Mouse (Mus musculus) CD4-positive, CD25-positive, alpha-beta regulatory T cell, adult 4 months (primary cell): ENCODE data around the gene Dlgap4. TPM values are rescaled to one million over a fixed set of nuclear protein-coding genes. Genes with fewer than 3 reads are reported as not detected.

Source experiments
- ATAC-seq: one replicate; pipeline ENCODE4 v1.8.0; 2017
- polyA plus RNA-seq, 2 experiments: library from polyadenylated mRNA; unstranded; fragments of 100-300 nt; shearing (Covaris generic); gene quantifications; one replicate each; pipeline ENCODE4 v1.2.1; 2017

The Dlgap4 gene
- 100 to 1,000 TPM in 1 of 2 experiments, 10 to 100 TPM in 1; 71.7 to 109 TPM for polyA plus RNA-seq

DNA sequence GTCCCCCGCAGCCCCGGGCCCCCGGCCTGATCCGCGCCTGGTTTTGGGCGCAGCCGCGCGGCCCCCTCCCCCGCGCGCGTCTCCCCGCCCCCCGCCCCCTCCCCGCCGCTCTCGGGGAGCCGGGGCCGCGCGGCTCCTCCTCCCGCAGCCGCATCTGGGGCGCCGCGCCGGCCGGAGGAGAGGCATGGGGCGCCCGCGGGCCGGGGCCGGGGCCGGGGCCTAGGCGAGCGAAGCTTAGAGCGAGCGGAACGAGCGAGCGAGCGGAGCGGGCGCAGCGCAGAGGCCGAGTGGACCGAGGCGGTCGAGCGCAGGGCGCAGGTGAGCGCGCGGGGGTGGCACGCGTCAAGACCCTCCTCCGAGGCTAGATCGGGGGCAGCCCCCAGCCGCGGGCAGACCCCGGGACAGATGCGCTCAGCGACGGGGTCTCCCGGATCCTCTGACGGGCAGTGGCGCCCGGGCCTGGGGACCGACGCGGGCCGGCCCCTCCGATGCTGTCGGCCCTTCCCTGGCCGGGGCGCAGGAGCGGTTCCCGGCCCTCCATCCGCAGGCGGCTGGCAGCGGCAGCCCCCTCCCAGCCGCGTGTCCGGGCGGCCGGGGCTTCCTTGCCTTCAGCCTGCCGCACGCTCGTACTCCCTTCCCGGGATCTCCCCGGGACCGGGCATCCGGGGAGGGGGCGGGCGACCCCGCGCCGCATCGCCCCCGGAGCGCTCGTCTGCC, at the start of gene Dlgap4:
Gene Dlgap4, plus strand, starts transcription at position 165 of the 717 bp plus-strand sequence.
- no peak for ATAC-seq

DNA sequence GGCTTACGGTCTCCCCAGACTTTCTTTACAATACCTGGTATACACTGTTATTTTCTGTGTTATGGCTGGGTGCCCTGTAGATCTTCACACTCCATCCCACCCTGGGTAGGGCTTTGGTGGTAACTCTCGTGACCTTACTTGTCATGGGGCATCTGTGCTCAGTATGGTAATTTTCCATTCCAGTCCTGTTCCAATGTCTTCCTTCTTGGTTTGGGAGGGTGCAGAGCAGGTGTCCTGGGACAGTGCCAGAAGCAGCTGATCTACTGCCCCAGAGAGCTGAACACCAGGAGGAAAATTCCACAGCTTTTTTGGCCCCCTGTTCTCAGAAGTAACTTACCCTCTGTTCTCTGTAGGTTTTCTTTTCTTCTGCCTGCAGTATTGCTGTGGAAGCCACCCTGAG, 47.0 kb upstream of the Dlgap4 start:
- ATAC-seq: no peak

DNA sequence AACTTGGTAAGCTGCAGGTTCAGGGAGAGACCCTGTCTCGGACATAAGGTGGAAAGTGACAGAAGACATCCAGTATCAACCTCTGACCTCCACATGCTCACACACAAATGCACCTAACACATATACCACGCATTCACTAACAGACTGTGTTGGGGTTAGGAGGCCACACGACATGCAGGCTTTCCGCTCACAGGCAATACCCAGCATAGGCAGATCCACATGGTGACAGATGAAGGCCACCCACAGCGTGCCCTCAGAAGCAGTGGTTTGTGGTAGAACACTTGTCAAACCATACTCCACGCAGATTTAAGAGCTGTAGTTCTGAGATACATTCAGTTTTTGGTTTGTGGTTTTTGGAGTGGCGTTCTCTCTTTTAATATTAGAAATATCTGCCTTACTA, 44.9 kb upstream of the Dlgap4 start:
- no peak for ATAC-seq

DNA sequence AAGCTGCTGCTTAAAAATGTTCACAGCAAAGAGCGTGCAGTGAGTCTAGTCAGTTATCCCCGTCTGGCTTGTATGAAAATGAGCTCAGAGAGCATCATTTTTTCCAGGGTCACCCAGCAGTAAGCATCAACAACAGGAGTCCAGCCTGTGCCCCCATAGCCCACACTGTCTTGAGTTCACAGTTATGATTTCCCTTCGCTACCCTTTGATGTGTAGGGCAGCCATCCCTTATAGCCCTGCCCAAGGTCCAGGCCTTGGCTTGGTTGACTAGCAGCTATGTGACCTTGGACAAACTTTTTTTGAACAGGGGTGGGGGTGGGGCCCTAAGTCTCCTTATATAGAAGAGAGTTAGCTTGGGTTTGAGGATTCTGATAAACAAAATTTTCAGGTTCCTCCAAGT, 44.2 kb upstream of the Dlgap4 start:
- no peak for ATAC-seq

DNA sequence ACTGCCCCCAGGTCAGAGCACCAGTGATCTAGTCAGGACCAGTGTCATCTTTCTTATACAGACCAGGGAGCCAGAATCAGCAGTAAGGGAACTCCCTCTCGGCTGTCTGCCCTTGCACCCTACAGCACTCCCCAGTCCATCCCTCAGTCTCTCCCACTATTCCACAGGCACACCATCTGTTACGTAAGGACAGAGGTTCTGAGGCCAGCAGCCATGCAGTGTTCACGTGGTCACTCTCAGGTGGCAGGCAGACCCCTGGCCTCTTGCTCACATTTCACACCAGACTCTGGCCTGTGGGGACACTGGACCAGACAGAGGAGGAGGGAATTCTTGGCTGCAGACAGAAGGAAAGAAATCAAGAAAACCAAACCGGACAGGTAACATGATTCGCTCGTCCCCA, 42.0 kb upstream of the Dlgap4 start:
- no peak for ATAC-seq

DNA sequence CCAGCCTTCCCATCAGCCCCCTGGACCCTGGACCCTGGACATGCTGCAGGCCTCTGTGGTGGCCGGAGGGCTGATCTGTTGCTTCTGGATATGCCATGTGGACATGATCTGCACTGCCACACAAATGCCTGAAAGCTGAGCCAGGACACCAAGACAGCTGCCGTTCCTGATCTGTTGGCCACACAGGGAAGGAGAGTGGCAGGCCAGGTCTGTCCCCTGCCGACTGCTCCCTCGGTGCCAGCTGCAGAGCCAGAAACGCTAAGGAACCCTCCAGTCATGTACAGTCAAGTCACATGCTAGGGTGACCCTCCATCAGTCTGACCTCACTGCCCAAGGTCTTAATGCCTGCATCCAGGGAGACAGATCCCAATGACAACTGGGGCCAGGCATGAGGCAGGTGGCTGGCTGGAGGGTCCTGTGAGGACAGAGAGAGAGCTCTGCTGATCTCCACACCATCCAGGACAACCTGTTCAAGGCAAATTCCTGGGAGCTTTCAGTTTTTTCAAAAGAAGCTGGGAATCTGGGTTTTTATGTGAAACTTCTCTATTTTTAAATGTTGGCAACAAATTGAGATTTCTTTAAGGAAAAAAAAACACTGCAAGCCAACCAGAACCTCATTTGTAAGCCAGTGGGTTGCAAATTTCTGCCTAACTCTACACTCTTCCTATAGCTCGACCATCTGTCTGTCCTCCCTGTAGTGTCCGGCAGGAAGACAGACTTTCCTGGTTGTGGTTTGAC, 36.5 kb upstream of the Dlgap4 start:
- ATAC-seq: no peak

DNA sequence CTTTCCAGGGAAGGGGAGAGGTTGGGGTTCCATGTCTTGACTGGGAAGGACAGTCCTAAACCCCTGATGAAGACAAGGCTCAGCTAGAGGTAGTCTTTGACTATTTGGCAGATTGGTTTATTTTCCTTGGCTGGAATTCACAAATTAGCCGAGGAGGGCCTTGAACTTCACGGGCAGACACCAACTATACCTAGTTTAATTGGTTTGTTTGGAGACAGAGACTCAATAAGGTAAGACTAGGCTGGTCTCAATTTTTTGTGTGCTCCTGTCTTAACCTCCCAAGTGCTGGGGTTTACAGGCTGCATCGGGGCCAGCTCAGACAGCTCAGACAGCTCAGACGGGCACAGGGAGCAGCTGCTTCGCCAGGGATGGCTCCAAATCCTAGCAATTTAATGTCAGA, 33.0 kb upstream of the Dlgap4 start:
- no peak for ATAC-seq

DNA sequence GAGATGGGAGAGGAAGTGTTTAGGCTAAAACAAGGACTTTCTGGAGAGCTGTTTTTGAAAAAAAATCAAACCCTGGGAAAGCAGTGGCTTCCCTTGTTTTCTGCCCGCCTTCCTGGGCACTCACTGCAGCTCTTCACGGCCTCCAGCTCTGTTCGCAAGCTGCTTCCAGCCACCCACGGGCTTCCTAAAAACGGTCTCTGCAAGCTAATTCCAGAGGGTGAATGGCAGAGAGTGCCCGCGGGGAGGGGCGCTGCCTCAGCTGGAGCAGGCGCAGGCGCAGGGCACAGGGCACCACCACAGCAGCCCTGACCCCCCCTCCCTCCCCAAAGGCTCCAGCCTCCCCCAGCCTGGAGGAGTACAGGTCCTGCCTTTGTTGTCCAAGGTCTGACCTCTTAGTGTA, 32.3 kb upstream of the Dlgap4 start:
- no peak for ATAC-seq

DNA sequence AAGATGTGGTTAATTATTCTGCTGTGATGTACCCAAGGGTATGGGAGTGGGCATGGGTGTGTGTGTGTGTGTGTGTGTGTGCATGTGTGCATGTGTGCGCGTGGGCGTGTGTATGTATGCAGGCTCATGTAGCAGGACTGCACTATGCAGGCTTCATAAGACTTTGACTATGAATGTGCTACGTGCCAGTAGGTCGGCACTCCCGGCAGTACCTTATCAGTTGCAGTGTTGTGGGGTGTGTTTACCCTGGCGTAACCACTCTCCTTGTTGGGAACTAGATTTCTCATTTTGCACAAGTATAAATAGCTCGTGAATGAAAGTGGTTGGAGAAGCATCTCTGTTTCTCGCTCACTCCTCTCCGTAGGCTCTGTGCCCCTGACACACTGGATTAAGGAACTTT, 30.6 kb upstream of the Dlgap4 start:
- ATAC-seq: no peak

DNA sequence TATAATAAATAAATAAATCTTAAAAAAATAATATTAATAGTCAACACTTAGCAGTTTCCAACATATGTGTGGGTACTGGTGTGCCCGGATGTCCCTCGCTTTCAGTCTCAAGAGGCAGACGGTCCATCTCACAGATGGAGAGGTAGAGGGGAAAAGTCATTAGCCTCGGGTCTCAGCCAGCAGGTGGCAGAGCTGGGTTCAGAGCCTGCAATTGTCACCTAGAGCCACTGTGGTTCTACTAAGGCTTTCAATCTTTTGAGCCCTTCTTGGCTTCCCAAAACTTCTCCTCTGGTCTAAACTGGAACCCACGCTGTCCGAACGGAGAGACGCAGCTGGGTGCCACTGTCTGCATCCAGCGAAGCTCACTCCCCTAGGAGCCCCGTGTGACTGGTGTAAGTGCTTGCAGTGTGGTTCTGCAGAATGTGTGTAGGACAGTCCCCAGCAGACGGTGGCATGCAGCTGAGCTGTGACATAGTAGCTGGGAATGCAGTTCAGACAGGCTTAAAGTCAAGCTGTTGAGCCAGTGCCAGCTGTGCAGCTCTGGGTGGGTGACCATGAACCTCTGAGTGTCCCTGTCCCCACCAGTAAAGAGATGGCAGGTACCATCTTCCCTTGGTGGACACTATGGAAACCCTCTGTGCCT, 29.2 kb upstream of the Dlgap4 start:
- ATAC-seq: no peak

DNA sequence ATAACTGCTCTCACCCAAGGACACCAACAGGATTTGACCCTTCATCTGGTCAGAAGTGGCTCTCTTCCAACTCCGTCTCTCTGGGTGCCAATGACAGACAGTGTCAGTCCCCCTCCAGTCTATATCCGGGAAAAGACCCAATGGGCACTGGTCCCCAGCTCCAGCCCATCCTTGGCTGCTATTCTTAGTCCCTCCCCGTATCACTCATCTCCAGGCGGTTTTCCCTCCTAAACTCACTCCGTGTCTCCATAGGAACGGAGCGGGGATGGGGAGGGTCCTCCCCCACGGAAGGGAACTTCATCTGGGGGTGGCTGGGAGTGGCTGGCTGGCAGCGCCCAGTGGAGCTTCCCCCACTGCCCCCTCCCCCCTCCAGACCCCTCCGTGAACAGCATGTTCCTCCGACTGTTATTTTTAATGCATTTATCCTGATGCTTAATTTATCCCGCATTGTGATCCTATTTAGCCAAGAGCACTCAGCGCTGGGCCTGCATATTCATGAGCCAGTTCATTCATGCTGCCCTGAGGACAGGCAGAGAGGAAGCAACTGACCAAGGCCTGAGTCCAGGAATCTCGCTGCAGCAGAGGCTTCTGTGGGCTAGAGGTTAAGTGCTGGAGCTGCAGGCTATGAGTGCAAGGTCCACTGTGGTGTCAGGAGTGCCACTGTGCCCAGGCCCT, 28.6 kb upstream of the Dlgap4 start:
- ATAC-seq: no peak

DNA sequence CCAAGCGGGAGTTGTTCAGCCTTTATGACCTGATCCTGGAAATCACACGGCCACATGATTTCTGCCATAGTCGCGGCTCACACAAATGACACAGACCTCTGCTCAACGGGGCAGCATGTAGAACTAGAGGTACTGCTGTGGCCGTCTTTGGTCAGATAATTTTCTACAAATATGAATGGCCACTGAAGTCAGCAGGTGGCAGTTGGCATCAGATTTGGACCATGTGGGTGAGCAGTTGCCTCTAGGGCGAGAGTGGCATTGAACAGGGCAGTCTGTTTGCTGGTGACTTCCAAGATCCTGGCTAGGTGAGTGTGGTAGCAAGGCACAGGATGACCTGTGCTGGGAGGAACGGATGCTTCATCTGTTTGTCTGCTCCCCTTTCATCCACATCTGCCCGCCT, 24.0 kb upstream of the Dlgap4 start:
- no peak for ATAC-seq

DNA sequence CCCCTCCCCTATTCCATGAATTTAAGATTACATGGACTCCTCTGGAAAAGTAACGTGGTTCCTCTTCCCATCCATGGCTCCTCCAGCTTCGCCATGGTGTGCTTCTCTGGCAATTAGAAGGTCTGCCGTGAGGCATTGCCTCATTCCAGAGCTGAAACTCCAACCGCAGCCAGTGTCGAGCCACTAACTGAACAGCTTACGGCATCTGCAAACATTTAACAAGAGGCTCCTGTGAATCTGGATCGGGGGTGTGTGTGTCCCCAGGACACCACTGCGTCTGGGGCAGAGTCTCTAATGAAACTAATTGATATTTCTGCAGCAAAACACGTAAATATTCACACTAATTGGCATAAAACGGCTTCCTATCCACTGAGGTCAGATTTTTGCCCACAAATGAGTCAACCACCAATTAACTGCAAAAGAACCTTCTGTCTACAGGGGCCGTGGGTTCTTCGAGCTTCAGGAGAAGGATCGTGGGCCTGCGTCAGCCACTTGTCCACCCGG, 18.5 kb upstream of the Dlgap4 start:
- ATAC-seq: no peak

DNA sequence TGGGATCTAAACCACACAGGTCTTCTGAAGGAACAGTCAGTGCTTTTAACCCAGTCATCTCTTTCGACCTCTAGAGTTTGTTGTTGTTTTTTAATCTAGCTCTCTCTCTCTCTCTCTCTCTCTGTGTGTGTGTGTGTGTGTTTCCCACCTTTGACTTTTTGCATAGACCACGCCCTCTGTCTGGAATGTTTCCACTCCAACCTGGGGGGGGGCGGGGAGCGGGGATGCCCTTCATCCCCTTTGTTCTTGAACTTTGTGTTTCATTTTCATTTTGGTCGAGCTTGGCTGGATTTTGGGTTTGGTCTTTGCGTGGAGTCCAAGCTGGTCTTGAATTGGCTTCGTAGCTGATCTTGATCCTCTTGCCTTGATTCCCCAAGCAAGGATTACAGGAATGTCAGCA, 10.9 kb upstream of the Dlgap4 start:
- ATAC-seq: no peak

DNA sequence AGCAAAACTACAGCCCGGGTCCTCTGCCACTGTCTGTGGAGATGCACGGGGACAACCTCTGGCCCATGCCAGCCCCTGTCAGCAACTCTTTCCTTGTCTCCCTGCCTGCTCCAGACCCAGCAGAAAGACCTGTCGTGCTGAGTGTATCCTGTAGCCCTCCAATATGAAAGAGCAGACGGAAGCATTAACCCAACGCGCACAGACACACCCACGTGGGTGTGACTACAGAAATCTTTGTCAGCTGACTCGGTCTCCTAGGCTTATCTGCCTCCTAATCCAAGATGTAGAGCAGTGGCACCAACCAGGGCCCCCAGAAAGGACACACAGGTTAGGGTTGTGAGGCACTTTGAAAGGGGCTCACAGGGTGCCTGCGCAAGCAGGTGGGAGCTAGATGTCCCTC, 9.8 kb upstream of the Dlgap4 start:
- no peak for ATAC-seq

DNA sequence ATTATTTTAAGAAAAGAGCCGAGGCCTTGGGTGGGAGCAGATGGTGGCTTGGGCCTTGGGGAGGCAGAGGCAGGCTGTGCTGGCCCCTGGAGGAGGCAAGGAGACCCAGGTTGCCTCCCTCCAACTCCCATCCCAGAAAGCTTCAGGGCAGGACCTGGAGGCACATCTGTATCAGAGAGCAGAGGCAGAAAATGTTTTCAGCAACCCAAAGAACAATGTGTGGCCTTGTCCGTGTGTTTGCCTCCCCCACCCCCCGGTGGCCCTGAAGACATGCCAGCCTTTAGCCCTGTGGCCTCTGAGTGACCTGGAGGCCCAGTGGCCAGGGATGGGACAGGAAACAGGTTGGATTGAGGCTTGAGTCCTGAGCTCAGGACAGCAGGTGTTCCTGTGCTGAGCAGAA, 8.4 kb upstream of the Dlgap4 start:
- no peak for ATAC-seq

DNA sequence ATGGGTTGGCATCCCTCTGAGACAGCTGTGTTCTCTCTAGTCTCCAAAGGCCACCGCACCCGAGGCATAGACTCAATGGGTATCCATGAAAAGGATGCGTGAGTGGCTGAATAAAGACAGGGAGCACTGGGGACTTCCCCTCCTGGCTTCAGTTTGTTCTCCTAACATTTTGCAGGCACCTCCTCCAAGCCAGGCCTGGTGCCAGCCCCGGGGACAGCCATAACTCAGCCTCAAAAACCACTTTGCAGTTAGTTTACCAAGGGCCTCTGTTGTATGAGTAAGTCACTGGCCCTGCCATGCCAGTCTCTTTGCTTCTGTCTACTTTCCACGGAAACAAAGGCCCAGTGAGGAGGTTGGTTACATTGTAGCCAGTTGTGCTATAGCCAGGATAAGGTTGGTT, 7.5 kb upstream of the Dlgap4 start:
- no peak for ATAC-seq

DNA sequence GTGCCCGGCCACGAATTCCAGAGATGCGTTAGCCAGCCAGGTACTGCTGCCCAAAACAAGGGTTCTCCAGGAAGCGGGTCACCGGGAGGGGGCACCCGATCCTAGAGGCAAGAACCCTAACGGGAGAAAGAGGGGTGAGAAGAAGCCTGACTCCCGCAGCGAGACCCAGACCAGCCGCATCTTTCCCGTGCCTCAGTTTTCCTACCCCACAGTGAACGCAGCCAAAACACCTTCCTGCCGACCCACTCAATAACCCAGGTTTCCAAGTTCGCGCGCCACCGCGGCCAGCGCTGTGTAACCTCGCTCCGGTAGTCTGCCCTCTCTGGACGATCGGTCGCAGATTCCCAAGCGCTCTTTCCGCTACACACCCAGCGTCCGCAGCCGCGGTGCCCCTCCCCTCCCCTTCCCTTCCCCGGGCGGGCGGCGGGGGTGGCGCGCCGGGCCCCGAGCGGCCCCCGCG, 394 bp upstream of the Dlgap4 start:
- no peak for ATAC-seq

DNA sequence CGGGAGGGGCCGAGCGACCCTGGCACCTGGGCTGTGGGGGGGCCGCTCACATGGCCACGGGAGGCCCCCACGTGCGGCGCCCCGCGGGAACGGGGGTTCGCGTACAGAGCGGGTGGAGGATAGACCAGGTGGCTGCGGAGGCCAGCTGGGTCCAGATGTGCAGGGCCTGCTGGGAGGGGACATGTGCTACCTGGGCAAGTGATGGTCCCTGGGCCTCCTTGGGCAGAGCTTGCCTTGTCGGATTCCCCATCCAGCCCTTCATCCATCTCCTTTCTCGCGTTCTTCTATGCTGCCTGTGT, 702 bp downstream of the Dlgap4 start:
- no peak for ATAC-seq

DNA sequence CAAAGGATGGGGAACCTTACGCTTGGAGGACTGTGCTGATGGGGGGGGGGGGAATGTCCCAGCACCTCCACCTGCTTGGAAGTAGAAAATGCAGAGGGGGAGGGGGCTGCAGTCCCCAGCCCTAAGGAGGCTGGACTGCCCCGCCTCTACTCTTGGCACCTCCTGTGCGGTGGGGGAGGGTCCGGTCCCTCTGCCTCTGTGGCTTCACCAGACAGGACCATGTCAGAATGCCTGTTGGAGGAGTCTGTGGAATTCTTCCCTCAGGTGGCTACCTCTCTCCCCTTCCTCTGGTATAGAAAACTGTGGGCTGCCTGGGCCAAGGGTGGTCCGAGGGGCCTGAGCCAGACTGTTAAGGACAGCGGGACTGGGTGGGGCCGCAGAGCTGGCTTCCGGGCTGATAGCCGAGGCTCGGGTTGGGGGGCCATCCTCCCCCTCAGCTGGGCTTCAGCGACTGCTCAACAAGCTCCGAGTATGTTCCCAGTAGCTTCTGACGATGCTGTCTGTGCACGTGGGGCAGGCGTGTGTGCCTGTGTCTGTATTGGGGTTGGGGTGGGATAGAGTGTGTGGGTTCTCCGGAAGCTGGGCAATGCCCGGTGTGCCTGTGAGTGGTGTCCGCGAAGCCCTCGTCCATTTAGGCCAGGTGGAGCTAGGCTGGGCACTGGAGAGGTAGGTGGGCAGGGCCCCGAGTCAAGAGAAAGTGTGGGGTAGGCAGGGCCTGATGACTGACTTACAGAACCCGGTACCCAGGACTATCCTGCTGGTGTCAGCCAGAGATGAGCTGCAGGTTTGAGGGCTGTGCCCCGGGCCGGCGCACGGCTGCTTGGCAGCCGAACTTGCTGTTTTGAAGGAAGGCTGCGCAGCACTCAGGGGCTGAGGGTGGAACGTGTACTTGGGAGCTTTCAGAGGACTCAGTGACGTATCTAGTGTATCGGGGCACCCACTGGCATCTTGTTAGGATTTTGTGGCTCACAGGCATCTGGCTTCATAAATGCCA, 1.5 kb downstream of the Dlgap4 start:
- ATAC-seq: no peak

DNA sequence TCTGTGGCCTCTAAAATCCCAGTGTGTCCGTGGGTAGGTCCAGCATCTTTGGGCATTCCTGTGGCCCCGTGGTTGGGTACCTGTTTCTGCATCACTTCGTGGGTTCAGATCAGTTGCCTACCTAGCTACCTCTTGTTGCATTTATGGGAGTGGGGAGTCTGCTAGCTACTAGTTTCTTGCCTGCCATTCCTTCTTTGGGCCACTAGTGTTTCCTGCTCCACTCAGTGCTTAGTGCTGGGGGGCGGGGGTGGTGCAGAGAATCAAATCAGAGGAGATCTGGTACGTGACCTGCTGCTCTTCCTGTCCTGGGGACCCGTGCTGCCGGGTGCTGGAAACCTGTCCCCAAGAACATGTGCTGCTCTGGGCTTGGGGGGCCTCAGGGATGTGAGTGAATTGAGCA, 3.0 kb downstream of the Dlgap4 start:
- no peak for ATAC-seq

DNA sequence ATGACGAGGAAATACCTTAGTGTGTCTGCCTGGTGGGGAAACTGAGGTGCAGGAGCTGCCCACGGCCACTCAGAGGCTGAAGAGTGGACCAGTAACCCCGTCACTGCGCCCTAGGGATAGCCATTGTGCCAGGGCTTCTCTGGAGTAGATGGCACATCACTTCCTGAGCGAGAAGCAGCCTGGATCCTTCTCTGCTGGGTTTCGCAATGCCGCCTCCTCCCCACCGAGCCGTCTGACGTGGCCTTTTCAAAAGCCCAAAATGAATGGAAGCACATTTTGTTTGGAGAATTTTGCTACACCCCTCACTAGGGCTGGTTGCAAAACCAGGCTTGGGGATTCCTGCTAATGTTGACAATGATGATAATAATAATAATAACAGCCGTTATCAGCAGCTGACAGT, 4.0 kb downstream of the Dlgap4 start:
- ATAC-seq: no peak
